Mouse (Mus musculus): ENCODE data around the gene Rbfox2. TPM values are rescaled to one million over a fixed set of nuclear protein-coding genes. Genes with fewer than 3 reads are reported as not detected.
"Not testable (repeated sequence)": the region's sequence is repeated elsewhere in the genome, so short reads cannot be mapped to it uniquely, and the experiment has no call there.

Gene Rbfox2
- polyA plus RNA-seq, 1 experiment, result 1.3 TPM

DNA sequence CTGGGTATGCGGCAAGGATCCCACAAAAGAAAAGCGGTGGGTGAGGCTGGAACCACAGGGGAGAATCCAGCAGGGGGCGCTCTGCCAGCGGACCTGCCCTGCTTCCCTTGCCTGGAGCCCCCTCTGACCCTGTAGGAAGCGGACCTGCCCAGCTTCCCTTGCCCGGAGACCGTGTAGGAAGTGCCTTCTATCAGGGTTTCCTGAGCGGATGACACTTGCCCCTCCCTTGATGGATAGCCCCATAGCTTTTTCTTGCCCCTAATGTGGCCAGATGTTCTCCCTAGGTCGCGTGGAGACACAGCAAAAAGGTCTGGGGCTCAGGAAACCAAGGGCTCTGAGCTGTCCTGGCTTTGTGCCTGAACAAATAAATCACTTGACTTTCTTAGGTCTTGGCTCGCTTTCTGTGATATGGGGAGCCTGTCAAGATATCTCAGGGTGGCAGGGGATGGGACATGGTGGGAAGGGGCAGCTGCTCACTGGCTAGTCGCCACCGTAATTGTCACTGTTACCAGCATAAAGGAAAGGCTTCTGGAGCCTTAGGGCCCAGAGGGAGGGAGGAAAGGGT lies 36.8 kb upstream of the Rbfox2 start:
- no peak overlapping the region for H3K4me3 ChIP-seq (ENCODE audit: insufficient read depth, low read length)
- no peak overlapping the region for H3K27ac ChIP-seq (ENCODE audit: insufficient read depth, low read depth, low read length)
- TF ChIP-seq POLR2A (IDR thresholded peaks at IDR 0.05; ENCODE audit: borderline replicate concordance, low read depth, low read length), result no peak
- TF ChIP-seq CTCF (IDR thresholded peaks at IDR 0.05; ENCODE audit: low read depth, low read length), result peak; percentile 51; the same call in 1 of the 2 replicates
- H3K4me1 ChIP-seq (ENCODE audit: control insufficient read depth, insufficient read depth, low read length), result no peaks in the 10 kb centered on the region

DNA sequence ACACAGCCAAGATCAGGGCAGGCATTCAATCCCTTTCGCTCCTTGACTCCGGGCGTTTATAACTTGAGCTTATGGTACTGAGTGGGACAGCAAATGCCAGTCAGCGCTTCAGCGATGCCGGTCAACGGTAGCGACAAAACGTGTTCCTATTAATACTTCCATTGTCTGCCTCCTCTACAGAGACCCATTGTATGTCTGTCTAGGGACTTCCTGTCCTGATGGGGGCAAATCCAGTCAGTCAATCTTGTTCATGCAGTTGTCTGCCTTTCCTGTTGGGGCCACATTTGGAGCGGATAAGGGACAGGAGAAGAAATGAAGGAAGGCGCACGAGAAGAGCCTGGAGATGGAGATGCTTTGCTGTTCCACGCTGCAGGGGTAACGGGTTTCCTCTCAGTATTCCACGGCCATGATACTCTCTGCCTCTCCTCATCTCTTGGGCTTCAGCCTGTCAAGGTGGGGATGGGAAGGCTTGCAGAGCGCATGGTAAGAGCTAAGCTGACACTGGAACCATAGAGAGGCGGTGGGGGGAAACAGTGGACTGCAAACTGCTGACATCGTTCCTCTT lies 36.2 kb upstream of the Rbfox2 start:
- H3K4me3 ChIP-seq (ENCODE audit: insufficient read depth, low read length), result no peak overlapping the region
- H3K4me1 ChIP-seq (ENCODE audit: control insufficient read depth, insufficient read depth, low read length), result no peaks in the 10 kb centered on the region
- H3K27ac ChIP-seq (ENCODE audit: insufficient read depth, low read depth, low read length), result no peak overlapping the region
- no peak for TF ChIP-seq POLR2A (IDR thresholded peaks at IDR 0.05; ENCODE audit: borderline replicate concordance, low read depth, low read length)
- no peak for TF ChIP-seq CTCF (IDR thresholded peaks at IDR 0.05; ENCODE audit: low read depth, low read length)

DNA sequence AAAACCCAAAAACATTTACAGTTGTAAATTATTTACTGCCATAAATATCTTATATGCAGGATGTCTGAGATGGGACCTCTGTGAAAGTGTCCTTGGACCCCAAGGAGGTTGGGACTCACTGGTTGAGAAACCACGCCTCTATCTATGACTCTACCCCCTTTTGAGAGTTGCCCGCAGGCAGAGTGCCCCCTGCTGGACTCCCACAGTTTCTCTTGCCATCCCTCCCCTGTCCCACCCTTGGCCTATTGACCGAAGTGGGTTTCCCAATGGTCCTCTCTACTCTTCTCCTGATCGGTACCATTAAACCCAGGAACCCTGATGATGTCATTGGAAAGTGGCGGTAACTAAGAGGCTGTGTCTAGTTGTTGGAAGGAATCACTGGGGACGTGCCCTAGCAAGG lies 35.2 kb upstream of the Rbfox2 start:
- no peak overlapping the region for H3K27ac ChIP-seq (ENCODE audit: insufficient read depth, low read depth, low read length)
- H3K4me1 ChIP-seq (ENCODE audit: control insufficient read depth, insufficient read depth, low read length), result no peaks in the 10 kb centered on the region
- no peak overlapping the region for H3K4me3 ChIP-seq (ENCODE audit: insufficient read depth, low read length)
- TF ChIP-seq POLR2A (IDR thresholded peaks at IDR 0.05; ENCODE audit: borderline replicate concordance, low read depth, low read length), result no peak
- TF ChIP-seq CTCF (IDR thresholded peaks at IDR 0.05; ENCODE audit: low read depth, low read length), result no peak

DNA sequence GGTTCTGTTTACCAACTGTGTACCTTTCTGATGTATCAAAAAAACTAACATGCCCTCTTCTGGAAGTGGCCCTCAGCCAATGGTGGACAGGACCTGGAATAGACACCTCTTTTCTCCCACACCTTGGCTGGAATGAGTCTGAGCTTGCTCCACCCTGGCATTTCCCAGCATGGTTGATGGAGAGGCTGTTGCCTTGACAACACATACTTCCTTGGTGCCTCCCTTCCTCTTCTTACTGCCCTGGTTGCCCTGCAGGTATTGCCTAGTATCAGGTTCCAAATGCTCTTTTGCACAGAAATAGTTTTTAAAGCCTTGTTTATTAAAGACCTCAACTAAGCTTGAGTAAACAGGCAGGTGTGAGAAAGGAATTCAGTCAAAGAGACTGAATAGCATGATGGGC lies 33.8 kb upstream of the Rbfox2 start:
- TF ChIP-seq CTCF (IDR thresholded peaks at IDR 0.05; ENCODE audit: low read depth, low read length), result no peak
- no peak for TF ChIP-seq POLR2A (IDR thresholded peaks at IDR 0.05; ENCODE audit: borderline replicate concordance, low read depth, low read length)
- H3K4me3 ChIP-seq (ENCODE audit: insufficient read depth, low read length), result no peak overlapping the region

DNA sequence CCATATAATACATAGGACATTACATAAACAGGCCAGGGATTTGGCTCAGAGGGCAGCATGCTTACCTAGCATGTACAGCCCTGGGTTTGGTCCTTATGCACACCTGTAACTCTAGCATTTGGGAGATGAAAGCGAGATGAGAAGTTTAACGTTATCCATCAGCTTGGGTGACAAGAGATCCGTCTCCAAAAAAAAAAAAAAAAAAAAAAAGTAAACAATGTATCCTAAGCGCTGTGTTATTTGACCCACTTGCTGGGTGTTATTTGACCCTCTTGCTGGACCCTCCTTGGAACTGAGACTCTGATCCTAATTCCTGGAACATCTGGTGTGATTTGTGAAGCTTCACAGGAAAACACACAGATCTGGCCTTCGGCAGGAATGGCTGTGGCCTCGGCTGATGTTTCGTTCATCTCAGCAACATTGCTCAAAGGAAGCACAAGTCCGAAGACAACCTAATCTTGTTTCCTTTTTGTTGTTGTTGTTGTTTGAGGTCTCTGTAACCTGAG lies 32.2 kb upstream of the Rbfox2 start:
- TF ChIP-seq POLR2A (IDR thresholded peaks at IDR 0.05; ENCODE audit: borderline replicate concordance, low read depth, low read length), result no peak
- TF ChIP-seq CTCF (IDR thresholded peaks at IDR 0.05; ENCODE audit: low read depth, low read length), result no peak
- no peaks in the 10 kb centered on the region for H3K4me1 ChIP-seq (ENCODE audit: control insufficient read depth, insufficient read depth, low read length)
- H3K27ac ChIP-seq (ENCODE audit: insufficient read depth, low read depth, low read length), result no peak overlapping the region

More for the DNA sequence above, 33.8 kb upstream of the Rbfox2 start:
- no peak overlapping the region for H3K27ac ChIP-seq (ENCODE audit: insufficient read depth, low read depth, low read length)
- H3K4me1 ChIP-seq (ENCODE audit: control insufficient read depth, insufficient read depth, low read length), result no peaks in the 10 kb centered on the region

DNA sequence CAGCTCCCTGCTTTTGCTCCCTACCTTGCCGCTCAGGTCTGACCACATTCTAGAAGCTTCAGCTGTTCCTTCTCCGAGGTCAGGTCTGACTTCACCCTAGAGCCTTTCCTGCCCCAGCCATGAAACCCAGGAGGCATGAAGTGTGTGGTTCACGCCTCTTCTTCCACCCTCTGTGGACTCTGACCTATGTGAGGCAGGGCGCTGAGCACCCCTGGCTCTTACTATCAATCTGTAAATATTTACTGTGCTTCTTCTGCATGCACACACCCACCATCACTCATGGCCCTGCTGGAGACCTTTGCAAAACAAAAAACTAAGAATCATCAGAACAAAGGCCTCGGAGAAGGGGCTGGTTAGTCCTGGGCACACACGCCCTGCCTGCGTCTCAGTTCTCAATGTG lies 31.6 kb upstream of the Rbfox2 start:
- no peak overlapping the region for H3K27ac ChIP-seq (ENCODE audit: insufficient read depth, low read depth, low read length)

More for the DNA sequence above, 32.2 kb upstream of the Rbfox2 start:
- no peak overlapping the region for H3K4me3 ChIP-seq (ENCODE audit: insufficient read depth, low read length)

DNA sequence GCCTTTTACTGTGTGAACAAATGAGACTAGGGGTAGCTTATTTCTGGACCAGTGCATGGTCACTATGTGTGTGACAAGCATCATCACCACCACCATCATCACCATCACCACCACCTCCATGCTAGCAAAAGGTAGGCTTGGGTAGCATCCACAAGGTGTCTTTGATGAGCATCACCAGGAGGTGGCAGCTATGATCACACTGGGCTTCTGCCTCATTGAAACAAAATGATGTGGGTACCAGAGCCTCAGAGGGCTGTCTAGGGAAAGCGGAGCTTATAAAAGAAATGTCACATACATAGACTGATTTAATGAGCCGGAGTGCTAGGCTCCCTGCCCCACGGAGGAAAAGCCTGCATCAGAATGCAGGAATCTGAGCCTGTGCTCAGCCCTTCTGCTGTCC lies 31.1 kb upstream of the Rbfox2 start:
- no peaks in the 10 kb centered on the region for H3K4me1 ChIP-seq (ENCODE audit: control insufficient read depth, insufficient read depth, low read length)
- no peak overlapping the region for H3K4me3 ChIP-seq (ENCODE audit: insufficient read depth, low read length)
- H3K27ac ChIP-seq (ENCODE audit: insufficient read depth, low read depth, low read length), result no peak overlapping the region
- TF ChIP-seq CTCF (IDR thresholded peaks at IDR 0.05; ENCODE audit: low read depth, low read length) (no peak), POLR2A (IDR thresholded peaks at IDR 0.05; ENCODE audit: borderline replicate concordance, low read depth, low read length) (no peak)

More for the DNA sequence above, 31.6 kb upstream of the Rbfox2 start:
- H3K4me3 ChIP-seq (ENCODE audit: insufficient read depth, low read length), result no peak overlapping the region
- H3K4me1 ChIP-seq (ENCODE audit: control insufficient read depth, insufficient read depth, low read length), result no peaks in the 10 kb centered on the region
- TF ChIP-seq CTCF (IDR thresholded peaks at IDR 0.05; ENCODE audit: low read depth, low read length) (no peak), POLR2A (IDR thresholded peaks at IDR 0.05; ENCODE audit: borderline replicate concordance, low read depth, low read length) (no peak)

DNA sequence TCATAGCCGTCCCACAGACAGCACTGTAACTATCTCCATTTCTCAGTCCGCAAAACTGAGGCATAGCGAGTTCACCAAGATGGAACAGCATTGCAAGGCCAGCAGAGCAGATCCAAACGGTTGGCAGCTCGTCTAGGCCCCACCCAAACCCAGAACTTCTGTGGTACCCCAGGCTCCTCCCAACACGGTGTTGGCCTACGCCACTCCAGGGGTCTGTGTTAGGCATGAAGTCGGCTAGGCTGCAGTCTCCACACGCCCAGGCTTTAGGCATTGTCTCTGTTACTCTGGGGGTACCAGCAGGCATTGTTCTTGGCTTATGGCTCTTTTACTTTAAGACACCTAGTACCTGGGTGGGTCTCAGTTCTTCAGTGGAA lies 30.2 kb upstream of the Rbfox2 start:
- Histone ChIP-seq H3K4me3 (ENCODE audit: insufficient read depth, low read length) (no peak overlapping the region), H3K27ac (ENCODE audit: insufficient read depth, low read depth, low read length) (no peak overlapping the region), H3K4me1 (ENCODE audit: control insufficient read depth, insufficient read depth, low read length) (no peaks in the 10 kb centered on the region)
- no peak for TF ChIP-seq POLR2A (IDR thresholded peaks at IDR 0.05; ENCODE audit: borderline replicate concordance, low read depth, low read length)
- TF ChIP-seq CTCF (IDR thresholded peaks at IDR 0.05; ENCODE audit: low read depth, low read length), result no peak

DNA sequence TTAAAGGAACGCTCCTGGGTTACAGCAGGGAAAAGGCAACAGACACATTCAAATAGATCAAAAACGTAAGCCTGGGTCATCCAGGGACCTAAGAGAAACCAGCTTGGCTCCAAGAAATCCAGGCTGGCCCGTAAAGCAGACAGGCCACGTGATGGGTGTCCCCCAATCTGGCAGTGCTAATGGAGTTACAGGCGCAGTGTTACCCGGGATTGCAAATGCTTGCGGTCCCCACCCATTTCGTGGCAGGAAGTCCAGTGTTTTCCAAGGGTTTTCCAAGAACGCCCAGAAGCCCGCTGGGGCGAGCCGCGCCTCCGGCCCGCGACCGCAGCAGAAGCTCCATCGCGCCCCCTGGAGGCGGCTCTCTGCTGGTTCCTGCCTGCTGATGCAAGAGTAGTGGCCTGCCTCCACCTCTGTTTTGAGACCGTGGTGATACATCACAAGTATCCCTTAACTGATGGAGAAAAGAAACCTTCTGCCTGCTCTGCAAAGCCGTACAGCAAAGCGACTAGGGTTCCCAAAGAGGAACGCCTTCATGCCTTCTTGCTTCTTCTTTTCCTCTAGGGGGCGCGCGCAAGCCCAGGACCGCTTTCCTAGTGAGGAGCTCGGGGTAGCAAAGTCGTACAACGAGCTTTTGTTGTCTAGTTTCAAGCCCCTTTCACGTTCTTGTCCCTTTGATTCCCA lies 29.6 kb upstream of the Rbfox2 start:
- no peak for TF ChIP-seq POLR2A (IDR thresholded peaks at IDR 0.05; ENCODE audit: borderline replicate concordance, low read depth, low read length)
- TF ChIP-seq CTCF (IDR thresholded peaks at IDR 0.05; ENCODE audit: low read depth, low read length), result peak; percentile 100
- H3K4me3 ChIP-seq (ENCODE audit: insufficient read depth, low read length), result no peak overlapping the region
- no peaks in the 10 kb centered on the region for H3K4me1 ChIP-seq (ENCODE audit: control insufficient read depth, insufficient read depth, low read length)
- no peak overlapping the region for H3K27ac ChIP-seq (ENCODE audit: insufficient read depth, low read depth, low read length)

DNA sequence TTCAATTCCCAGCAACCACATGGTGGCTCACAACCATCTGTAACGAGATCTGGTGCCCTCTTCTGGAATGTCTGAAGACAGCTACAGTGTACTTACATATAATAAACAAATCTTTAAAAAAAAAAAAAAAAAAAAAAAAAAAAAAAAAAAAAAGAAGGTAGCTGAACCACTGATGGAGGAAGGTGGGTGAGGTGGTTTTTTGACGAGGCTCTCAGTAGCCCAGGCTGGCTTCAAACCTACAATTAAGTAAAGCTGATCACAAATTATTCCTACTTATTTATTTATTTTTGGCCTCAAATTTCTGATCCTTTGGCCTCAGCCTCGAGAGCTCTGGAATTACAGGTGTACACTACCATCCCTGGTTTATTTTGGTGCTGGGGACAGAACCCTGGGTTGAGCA lies 28.4 kb upstream of the Rbfox2 start:
- H3K27ac ChIP-seq (ENCODE audit: insufficient read depth, low read depth, low read length); H3K4me1 ChIP-seq (ENCODE audit: control insufficient read depth, insufficient read depth, low read length); H3K4me3 ChIP-seq (ENCODE audit: insufficient read depth, low read length): not testable (repeated sequence)

Data from bone marrow macrophage, adult 2 months (primary cell).